Mouse (Mus musculus): Measurements from ENCODE around the gene Foxj2. TPM values are rescaled to one million over a fixed set of nuclear protein-coding genes. Genes with fewer than 3 reads are reported as not detected.

The Foxj2 gene
- total and polyA plus RNA-seq, 3 experiments, result 1.9 to 5.4 (median 2.5) TPM

GRCm38 (mm10) chr6:122825166-122825565 lies 5.5 kb downstream of the Foxj2 start:
- Histone ChIP-seq H3K4me1 (ENCODE audit: control insufficient read depth in 1 of 2, insufficient read depth in 2 of 2) (peaks cover 31 to 61% of the 10 kb centered on the region in 2 experiments), H3K36me3 (replicated peaks in 1 of 2; ENCODE audit: control insufficient read depth in 1 of 2, insufficient read depth in 1 of 2, low read length in 1 of 2) (peaks cover 13 to 30% of the 10 kb centered on the region in 2 experiments), H3K4me3 (replicated peaks in 1 of 3; ENCODE audit: low read depth in 2 of 3, low read length in 2 of 3, poor library complexity in 1 of 3) (no peak overlapping the region), H3K27ac (ENCODE audit: insufficient read depth, low read depth) (no peak overlapping the region), H3K79me2 (replicated peaks; ENCODE audit: control insufficient read depth, extremely low read depth, insufficient read depth, poor library complexity, severe bottlenecking) (0 out of 2 replicates have a peak, but pooled peaks cover 3% of the 10 kb centered on the region), H3K9me3 (replicated peaks; ENCODE audit: low read length) (no peaks in the 10 kb centered on the region), H3K27me3 (replicated peaks) (no peaks in the 10 kb centered on the region), H3K4me2 (ENCODE audit: insufficient read depth, low read depth, poor library complexity, severe bottlenecking) (no peak overlapping the region), H3K9ac (ENCODE audit: insufficient read depth, low read depth) (no peak overlapping the region)
- no peak for DNase-seq (ENCODE audit: extremely low read depth)
- in situ Hi-C loops (cut with MboI; ENCODE audit: low pct_ligation_motif_present, low pct_unique_long_range_greater_than_20kb, low sequenced_read_pairs) (no loop called here), dilution Hi-C loops (cut with MboI; ENCODE audit: extremely low pct_ligation_motif_present, extremely low pct_unique_long_range_greater_than_20kb, low sequenced_read_pairs) (no loop called here)
- TF ChIP-seq BHLHE40 (IDR thresholded peaks at IDR 0.05; ENCODE audit: low read depth, low read length) (no peak), EP300 (IDR thresholded peaks at IDR 0.05; ENCODE audit: low read length) (no peak), ZMIZ1 (IDR thresholded peaks at IDR 0.05; ENCODE audit: low read depth, low read length) (no peak), ZKSCAN1 (IDR thresholded peaks at IDR 0.05; ENCODE audit: borderline replicate concordance, low read depth, low read length) (no peak), USF2 (conservative IDR thresholded peaks at IDR 0.05; ENCODE audit: low read depth, low read length) (no peak), CHD1 (IDR thresholded peaks at IDR 0.05; ENCODE audit: low read depth, low read length) (no peak), UBTF (IDR thresholded peaks at IDR 0.05; ENCODE audit: low read depth, low read length) (no peak), ZNF384 (IDR thresholded peaks at IDR 0.05; ENCODE audit: low read depth, low read length) (no peak), ZC3H11A (IDR thresholded peaks at IDR 0.05; ENCODE audit: low read depth, low read length) (no peak), POLR2A (IDR thresholded peaks at IDR 0.05; ENCODE audit: low read depth, low read length) (no peak), TBP (conservative IDR thresholded peaks at IDR 0.05; ENCODE audit: low read depth, low read length) (no peak), NRF1 (IDR thresholded peaks at IDR 0.05; ENCODE audit: low read depth, low read length) (no peak), ELF1 (IDR thresholded peaks at IDR 0.05; ENCODE audit: low read depth, low read length) (no peak), MXI1 (IDR thresholded peaks at IDR 0.05; ENCODE audit: low read depth, low read length) (no peak), MEF2A (IDR thresholded peaks at IDR 0.05; ENCODE audit: borderline replicate concordance, low read depth, low read length) (no peak)

- H3K36me3 ChIP-seq (replicated peaks in 1 of 2; ENCODE audit: control insufficient read depth in 1 of 2, insufficient read depth in 1 of 2, low read length in 1 of 2), result peaks cover 20 to 40% of the 10 kb centered on the region in 2 experiments
- TF ChIP-seq ETS1 (conservative IDR thresholded peaks at IDR 0.05; ENCODE audit: low read depth, low read length) (peak; percentile 61), MAX (IDR thresholded peaks at IDR 0.05; ENCODE audit: low read length) (peak; percentile 87), UBTF (IDR thresholded peaks at IDR 0.05; ENCODE audit: low read depth, low read length) (no peak), MEF2A (IDR thresholded peaks at IDR 0.05; ENCODE audit: borderline replicate concordance, low read depth, low read length) (peak; percentile 88), ELF1 (IDR thresholded peaks at IDR 0.05; ENCODE audit: low read depth, low read length) (peak; percentile 64; the same call in 1 of the 2 replicates), HCFC1 (IDR thresholded peaks at IDR 0.05; ENCODE audit: low read depth, low read length) (0 out of 2 replicates have a peak, but pooled peaks have one; percentile 15), CHD2 (IDR thresholded peaks at IDR 0.05; ENCODE audit: low read length) (no peak), MXI1 (IDR thresholded peaks at IDR 0.05; ENCODE audit: low read depth, low read length) (peak; percentile 42), IRF4 (IDR thresholded peaks at IDR 0.05; ENCODE audit: low read depth, low read length) (no peak), TCF12 (IDR thresholded peaks at IDR 0.05; ENCODE audit: low read depth, low read length) (peak; percentile 45; the same call in 1 of the 2 replicates), BHLHE40 (IDR thresholded peaks at IDR 0.05; ENCODE audit: low read depth, low read length) (peak; percentile 16; the same call in 1 of the 2 replicates), MAZ (IDR thresholded peaks at IDR 0.05; ENCODE audit: low read depth, low read length) (0 out of 2 replicates have a peak, but pooled peaks have one; percentile 49), POLR2A (IDR thresholded peaks at IDR 0.05; ENCODE audit: low read depth, low read length) (peak; percentile 57; the same call in 1 of the 2 replicates)
- H3K4me2 ChIP-seq (ENCODE audit: insufficient read depth, low read depth, poor library complexity, severe bottlenecking), result peak overlapping the region; percentile 58
- DNase-seq (ENCODE audit: extremely low read depth), result peak; percentile 57
- peak overlapping the region; percentile 39 for H3K9ac ChIP-seq (ENCODE audit: insufficient read depth, low read depth)
- dilution Hi-C loops (cut with MboI; ENCODE audit: extremely low pct_ligation_motif_present, extremely low pct_unique_long_range_greater_than_20kb, low sequenced_read_pairs) (no loop called here), in situ Hi-C loops (cut with MboI; ENCODE audit: low pct_ligation_motif_present, low pct_unique_long_range_greater_than_20kb, low sequenced_read_pairs) (no loop called here)
- peaks cover 31 to 59% of the 10 kb centered on the region in 2 experiments for H3K4me1 ChIP-seq (ENCODE audit: control insufficient read depth in 1 of 2, insufficient read depth in 2 of 2)
- 0 out of 2 replicates have a peak, but pooled peaks cover 3% of the 10 kb centered on the region for H3K79me2 ChIP-seq (replicated peaks; ENCODE audit: control insufficient read depth, extremely low read depth, insufficient read depth, poor library complexity, severe bottlenecking)
- H3K27ac ChIP-seq (ENCODE audit: insufficient read depth, low read depth), result peak overlapping the region; percentile 48; the same call in 1 of the 2 replicates
- H3K9me3 ChIP-seq (replicated peaks; ENCODE audit: low read length), result no peaks in the 10 kb centered on the region
- peak overlapping the region; percentile 32 to 56 (median 40) for H3K4me3 ChIP-seq (replicated peaks in 1 of 3; ENCODE audit: low read depth in 2 of 3, low read length in 2 of 3, poor library complexity in 1 of 3)
- H3K27me3 ChIP-seq (replicated peaks), result no peaks in the 10 kb centered on the region
Observed at GRCm38 (mm10) chr6:122825923-122826742, 6.4 kb downstream of the Foxj2 start.
